Mouse (Mus musculus) lung, adult 2 months (tissue): ENCODE results near the gene Golga7b.

Source experiments
- CTCF ChIP-seq: fragments of 200-500 bp; IDR thresholded peaks from 2 replicates; pipeline ENCODE4 v1.5.1; 2011; ENCODE audit warnings: mild to moderate bottlenecking, low read length, control low read depth; ENCODE audit not compliant: insufficient read depth
- POLR2A ChIP-seq: fragments of 200-500 bp; IDR thresholded peaks from 2 replicates; pipeline ENCODE4 v1.6.1; 2011; ENCODE audit warnings: low read depth, mild to moderate bottlenecking, control low read depth, low read length, borderline replicate concordance; ENCODE audit errors: extremely low read depth

- no peak for TF ChIP-seq POLR2A
- no peak for TF ChIP-seq CTCF
These were observed 70.5 kb downstream of the Golga7b start for GRCm38 (mm10) chr19:42317648-42318425.
